Mouse (Mus musculus) midbrain, embryonic 13.5 days (tissue): ENCODE results near the gene Sptbn4. TPM values are rescaled to one million over a fixed set of nuclear protein-coding genes. Genes with fewer than 3 reads are reported as not detected.

Experiments used
- ATAC-seq: fragments of 200-750 bp; cut with Nextera tagmentation; 2 replicates; pipeline ENCODE4 v1.8.0; 2017; ENCODE audit warnings: mild to moderate bottlenecking, moderate TSS enrichment, moderate library complexity
- H3K27ac ChIP-seq: fragments of 300-500 bp; sonication (generic); 2 replicates; pipeline ENCODE4 v1.5.1; 2015; ENCODE audit warnings: inconsistent platforms, mild to moderate bottlenecking, moderate library complexity
- H3K27me3 ChIP-seq: fragments of 300-500 bp; sonication (generic); 2 replicates; pipeline ENCODE4 v1.6.1; 2015; ENCODE audit warnings: mild to moderate bottlenecking, inconsistent platforms
- H3K36me3 ChIP-seq: fragments of 300-500 bp; sonication (generic); 2 replicates; pipeline ENCODE4 v1.6.1; 2015; ENCODE audit warnings: mild to moderate bottlenecking, inconsistent platforms
- H3K4me1 ChIP-seq: fragments of 300-500 bp; sonication (generic); replicated peaks from 2 replicates; pipeline ENCODE4 v1.6.1; 2015; ENCODE audit warnings: inconsistent platforms
- H3K4me2 ChIP-seq: fragments of 300-500 bp; sonication (generic); replicated peaks from 2 replicates; pipeline ENCODE4 v1.6.1; 2015; ENCODE audit warnings: moderate library complexity, mild to moderate bottlenecking, inconsistent platforms
- H3K4me3 ChIP-seq: fragments of 300-500 bp; sonication (generic); replicated peaks from 2 replicates; pipeline ENCODE4 v1.5.1; 2015; ENCODE audit warnings: mild to moderate bottlenecking, inconsistent platforms
- H3K9ac ChIP-seq: fragments of 300-500 bp; sonication (generic); replicated peaks from 2 replicates; pipeline ENCODE4 v1.6.1; 2015; ENCODE audit warnings: mild to moderate bottlenecking, inconsistent platforms
- H3K9me3 ChIP-seq: fragments of 300-500 bp; sonication (generic); 2 replicates; pipeline ENCODE4 v1.6.1; 2016; ENCODE audit warnings: mild to moderate bottlenecking, inconsistent platforms
- WGBS: fragments of 180-500 bp; shearing (Covaris S2); methylation state at CpG from one replicate; pipeline ENCODE4 v1.1.7; 2015; 5-methylcytosine and 5-hydroxymethylcytosine counted together
- polyA plus RNA-seq: library from polyadenylated mRNA; unstranded; fragments of >200 nt; fragmentation: Nextera tagmentation; extraction: Ambion mirVana; gene quantifications from 2 replicates; pipeline ENCODE4 v1.2.1, GENCODE M21; 2015

Gene Sptbn4
- polyA plus RNA-seq, 1 experiment from 2014 or later = 2.2 TPM

- 5% methylated on average over 44 of the region's 44 CpGs for WGBS
- H3K4me2 ChIP-seq = peak overlapping the region; percentile 36
Observed at GRCm38 (mm10) chr7:27371715-27372462, 75.6 kb downstream of the Sptbn4 start.

GRCm38 (mm10) chr7:27369111-27369510, 78.4 kb downstream of the Sptbn4 start:
- peaks cover 100% of the 10 kb centered on the region for H3K27me3 ChIP-seq
- no peak overlapping the region for H3K9ac ChIP-seq
- H3K9me3 ChIP-seq = peaks cover 8% of the 10 kb centered on the region
- H3K4me2 ChIP-seq = no peak overlapping the region
- no peak overlapping the region for H3K27ac ChIP-seq
- 0 out of 2 replicates have a peak, but pooled peaks cover 5% of the 10 kb centered on the region for H3K36me3 ChIP-seq
- peaks cover 11% of the 10 kb centered on the region for H3K4me1 ChIP-seq
- H3K4me3 ChIP-seq = no peak overlapping the region
- WGBS = 85% methylated on average over 19 of the region's 19 CpGs
- no peak for ATAC-seq

More at GRCm38 (mm10) chr7:27371715-27372462, 75.6 kb downstream of the Sptbn4 start:
- H3K36me3 ChIP-seq = 0 out of 2 replicates have a peak, but pooled peaks cover 5% of the 10 kb centered on the region
- H3K27me3 ChIP-seq = peaks cover 98% of the 10 kb centered on the region
- no peak for ATAC-seq
- peaks cover 8% of the 10 kb centered on the region for H3K9me3 ChIP-seq
- H3K27ac ChIP-seq = no peak overlapping the region
- H3K9ac ChIP-seq = no peak overlapping the region
- H3K4me3 ChIP-seq = peak overlapping the region; percentile 8; the same call in 1 of the 2 replicates
- peaks cover 14% of the 10 kb centered on the region for H3K4me1 ChIP-seq

GRCm38 (mm10) chr7:27367976-27368375, 79.5 kb downstream of the Sptbn4 start:
- Histone ChIP-seq H3K4me1 (peaks cover 11% of the 10 kb centered on the region), H3K9ac (0 out of 2 replicates have a peak overlapping the region, but pooled peaks have one; percentile 23), H3K9me3 (peaks cover 8% of the 10 kb centered on the region), H3K4me2 (peak overlapping the region; percentile 23; the same call in 1 of the 2 replicates), H3K27me3 (peaks cover 100% of the 10 kb centered on the region), H3K4me3 (peak overlapping the region; percentile 8; the same call in 1 of the 2 replicates), H3K27ac (no peak overlapping the region), H3K36me3 (0 out of 2 replicates have a peak, but pooled peaks cover 5% of the 10 kb centered on the region)
- 13% methylated on average over 11 of the region's 11 CpGs for WGBS
- no peak for ATAC-seq

GRCm38 (mm10) chr7:27366082-27366844, 81.2 kb downstream of the Sptbn4 start:
- H3K9me3 ChIP-seq = peaks cover 8% of the 10 kb centered on the region
- H3K27ac ChIP-seq = no peak overlapping the region
- no peak overlapping the region for H3K9ac ChIP-seq
- no peak overlapping the region for H3K4me2 ChIP-seq
- ATAC-seq = no peak
- H3K4me3 ChIP-seq = no peak overlapping the region
- H3K4me1 ChIP-seq = peaks cover 10% of the 10 kb centered on the region
- 0 out of 2 replicates have a peak, but pooled peaks cover 5% of the 10 kb centered on the region for H3K36me3 ChIP-seq
- H3K27me3 ChIP-seq = peaks cover 91% of the 10 kb centered on the region
- 37% methylated on average over 21 of the region's 21 CpGs for whole genome bisulfite sequencing

- peaks cover 78% of the 10 kb centered on the region for H3K27me3 ChIP-seq
- no peak for ATAC-seq
- H3K4me2 ChIP-seq = no peak overlapping the region
- H3K9me3 ChIP-seq = no peaks in the 10 kb centered on the region
- no peak overlapping the region for H3K4me3 ChIP-seq
- WGBS = 3% methylated on average over 29 of the region's 29 CpGs
- H3K9ac ChIP-seq = no peak overlapping the region
- no peaks in the 10 kb centered on the region for H3K36me3 ChIP-seq
- H3K27ac ChIP-seq = no peak overlapping the region
- peaks cover 15% of the 10 kb centered on the region for H3K4me1 ChIP-seq
Observed at GRCm38 (mm10) chr7:27364379-27364778, 83.1 kb downstream of the Sptbn4 start.

GRCm38 (mm10) chr7:27361283-27361946, 86.1 kb downstream of the Sptbn4 start:
- H3K9ac ChIP-seq = peak overlapping the region; percentile 70
- H3K4me1 ChIP-seq = peaks cover 17% of the 10 kb centered on the region
- H3K36me3 ChIP-seq = no peaks in the 10 kb centered on the region
- WGBS = under 1% methylated on average over 52 of the region's 52 CpGs
- H3K27me3 ChIP-seq = peaks cover 75% of the 10 kb centered on the region
- H3K27ac ChIP-seq = no peak overlapping the region
- peak overlapping the region; percentile 54 for H3K4me3 ChIP-seq
- ATAC-seq = peak; percentile 96
- no peaks in the 10 kb centered on the region for H3K9me3 ChIP-seq
- peak overlapping the region; percentile 65 for H3K4me2 ChIP-seq

GRCm38 (mm10) chr7:27360749-27361148, 86.7 kb downstream of the Sptbn4 start:
- Histone ChIP-seq H3K4me2 (peak overlapping the region; percentile 65), H3K4me1 (peaks cover 20% of the 10 kb centered on the region), H3K27ac (no peak overlapping the region), H3K27me3 (peaks cover 69% of the 10 kb centered on the region), H3K9me3 (no peaks in the 10 kb centered on the region), H3K4me3 (peak overlapping the region; percentile 54; the same call in 1 of the 2 replicates), H3K36me3 (no peaks in the 10 kb centered on the region), H3K9ac (no peak overlapping the region)
- 55% methylated on average over 6 of the region's 6 CpGs for WGBS
- ATAC-seq = no peak

- Histone ChIP-seq H3K4me1 (peaks cover 25% of the 10 kb centered on the region), H3K27ac (no peak overlapping the region), H3K9me3 (no peaks in the 10 kb centered on the region), H3K9ac (no peak overlapping the region), H3K36me3 (no peaks in the 10 kb centered on the region), H3K4me3 (no peak overlapping the region), H3K4me2 (no peak overlapping the region), H3K27me3 (peaks cover 60% of the 10 kb centered on the region)
- ATAC-seq = no peak
- WGBS = 87% methylated on average over 9 of the region's 9 CpGs
Observed at GRCm38 (mm10) chr7:27359706-27360358, 87.7 kb downstream of the Sptbn4 start.

GRCm38 (mm10) chr7:27359162-27359561, 88.3 kb downstream of the Sptbn4 start:
- no peak overlapping the region for H3K4me3 ChIP-seq
- ATAC-seq = no peak
- no peak overlapping the region for H3K4me2 ChIP-seq
- H3K27me3 ChIP-seq = peaks cover 54% of the 10 kb centered on the region
- peaks cover 31% of the 10 kb centered on the region for H3K4me1 ChIP-seq
- no peaks in the 10 kb centered on the region for H3K36me3 ChIP-seq
- no peak overlapping the region for H3K27ac ChIP-seq
- H3K9me3 ChIP-seq = no peaks in the 10 kb centered on the region
- WGBS = 65% methylated on average over 2 of the region's 2 CpGs
- no peak overlapping the region for H3K9ac ChIP-seq

GRCm38 (mm10) chr7:27357595-27357978, 89.9 kb downstream of the Sptbn4 start:
- H3K4me2 ChIP-seq = peak overlapping the region; percentile 71; the same call in 1 of the 2 replicates
- peaks cover 39% of the 10 kb centered on the region for H3K4me1 ChIP-seq
- H3K4me3 ChIP-seq = no peak overlapping the region
- no peak overlapping the region for H3K27ac ChIP-seq
- WGBS = 24% methylated on average over 3 of the region's 3 CpGs
- no peak overlapping the region for H3K9ac ChIP-seq
- peaks cover 39% of the 10 kb centered on the region for H3K27me3 ChIP-seq
- ATAC-seq = no peak
- H3K9me3 ChIP-seq = no peaks in the 10 kb centered on the region
- peaks cover 11% of the 10 kb centered on the region for H3K36me3 ChIP-seq

- 4% methylated on average over 27 of the region's 27 CpGs for WGBS
- Histone ChIP-seq H3K27ac (no peak within 1 kb of the TSS), H3K27me3 (peaks cover 34% of the 10 kb centered on the region), H3K4me3 (peak within 1 kb of the TSS; percentile 67), H3K4me1 (peaks cover 39% of the 10 kb centered on the region), H3K36me3 (peaks cover 17% of the 10 kb centered on the region), H3K9me3 (no peaks in the 10 kb centered on the region), H3K4me2 (peak within 1 kb of the TSS; percentile 71), H3K9ac (peak within 1 kb of the TSS; percentile 77)
- no peak for ATAC-seq
Observed at GRCm38 (mm10) chr7:27356861-27357594, 90.5 kb downstream of the Sptbn4 start, which contains the start of gene Gm20479. Gm20479 (minus strand) TSS chr7:27357419.
